Mouse (Mus musculus): ENCODE measurements around the gene Cab39l.

The Cab39l gene

GRCm38 (mm10) chr14:59546162-59546880 is 105.5 kb downstream of the Cab39l start:
- H3K27me3 ChIP-seq (ENCODE audit: insufficient read depth, low read length): no peaks in the 10 kb centered on the region
- H3K9me3 ChIP-seq (ENCODE audit: low read length): no peaks in the 10 kb centered on the region
- TF ChIP-seq POU5F1 (IDR thresholded peaks at IDR 0.05; ENCODE audit: borderline replicate concordance, low read length): no peak
- no peak for TF ChIP-seq NANOG (IDR thresholded peaks at IDR 0.05; ENCODE audit: borderline replicate concordance, low read length)
- no peak for TF ChIP-seq CTCF (conservative IDR thresholded peaks at IDR 0.05; ENCODE audit: low read length)
- no peak overlapping the region for H3K4me3 ChIP-seq (replicated peaks; ENCODE audit: low read length)
- H3K4me1 ChIP-seq (replicated peaks; ENCODE audit: low read depth, low read length): peaks cover 14% of the 10 kb centered on the region
- peaks cover 15% of the 10 kb centered on the region for H3K36me3 ChIP-seq (ENCODE audit: insufficient read depth, low read length)

- Histone ChIP-seq H3K36me3 (ENCODE audit: insufficient read depth, low read length) (peaks cover 15% of the 10 kb centered on the region), H3K4me1 (replicated peaks; ENCODE audit: low read depth, low read length) (peaks cover 22% of the 10 kb centered on the region), H3K9me3 (ENCODE audit: low read length) (no peaks in the 10 kb centered on the region)
These were observed 106.8 kb downstream of the Cab39l start for GRCm38 (mm10) chr14:59547530-59547929.

GRCm38 (mm10) chr14:59548532-59548931 is 107.8 kb downstream of the Cab39l start:
- peaks cover 22% of the 10 kb centered on the region for H3K4me1 ChIP-seq (replicated peaks; ENCODE audit: low read depth, low read length)
- peaks cover 15% of the 10 kb centered on the region for H3K36me3 ChIP-seq (ENCODE audit: insufficient read depth, low read length)
- TF ChIP-seq NANOG (IDR thresholded peaks at IDR 0.05; ENCODE audit: borderline replicate concordance, low read length) (no peak), CTCF (conservative IDR thresholded peaks at IDR 0.05; ENCODE audit: low read length) (no peak)
- H3K9me3 ChIP-seq (ENCODE audit: low read length): no peaks in the 10 kb centered on the region
- no peak overlapping the region for H3K4me3 ChIP-seq (replicated peaks; ENCODE audit: low read length)
- no peaks in the 10 kb centered on the region for H3K27me3 ChIP-seq (ENCODE audit: insufficient read depth, low read length)

More at GRCm38 (mm10) chr14:59547530-59547929, 106.8 kb downstream of the Cab39l start:
- Histone ChIP-seq H3K4me3 (replicated peaks; ENCODE audit: low read length) (no peak overlapping the region), H3K27me3 (ENCODE audit: insufficient read depth, low read length) (no peaks in the 10 kb centered on the region)
- TF ChIP-seq CTCF (conservative IDR thresholded peaks at IDR 0.05; ENCODE audit: low read length): no peak
- TF ChIP-seq POU5F1 (IDR thresholded peaks at IDR 0.05; ENCODE audit: borderline replicate concordance, low read length): no peak
- no peak for TF ChIP-seq NANOG (IDR thresholded peaks at IDR 0.05; ENCODE audit: borderline replicate concordance, low read length)

- TF ChIP-seq CTCF (conservative IDR thresholded peaks at IDR 0.05; ENCODE audit: low read length) (no peak), POU5F1 (IDR thresholded peaks at IDR 0.05; ENCODE audit: borderline replicate concordance, low read length) (no peak), NANOG (IDR thresholded peaks at IDR 0.05; ENCODE audit: borderline replicate concordance, low read length) (no peak)
- Histone ChIP-seq H3K27me3 (ENCODE audit: insufficient read depth, low read length) (no peaks in the 10 kb centered on the region), H3K36me3 (ENCODE audit: insufficient read depth, low read length) (peaks cover 15% of the 10 kb centered on the region), H3K4me3 (replicated peaks; ENCODE audit: low read length) (no peak overlapping the region), H3K9me3 (ENCODE audit: low read length) (no peaks in the 10 kb centered on the region), H3K4me1 (replicated peaks; ENCODE audit: low read depth, low read length) (peaks cover 22% of the 10 kb centered on the region)
These were observed 108.3 kb downstream of the Cab39l start for GRCm38 (mm10) chr14:59549106-59549505.

GRCm38 (mm10) chr14:59550841-59551240 is 110.1 kb downstream of the Cab39l start:
- 0 out of 2 replicates have a peak, but pooled peaks cover 3% of the 10 kb centered on the region for H3K27me3 ChIP-seq (ENCODE audit: insufficient read depth, low read length)
- peaks cover 15% of the 10 kb centered on the region for H3K36me3 ChIP-seq (ENCODE audit: insufficient read depth, low read length)
- H3K4me1 ChIP-seq (replicated peaks; ENCODE audit: low read depth, low read length): peaks cover 32% of the 10 kb centered on the region
- TF ChIP-seq CTCF (conservative IDR thresholded peaks at IDR 0.05; ENCODE audit: low read length) (no peak), NANOG (IDR thresholded peaks at IDR 0.05; ENCODE audit: borderline replicate concordance, low read length) (no peak), POU5F1 (IDR thresholded peaks at IDR 0.05; ENCODE audit: borderline replicate concordance, low read length) (no peak)
- no peaks in the 10 kb centered on the region for H3K9me3 ChIP-seq (ENCODE audit: low read length)
- no peak overlapping the region for H3K4me3 ChIP-seq (replicated peaks; ENCODE audit: low read length)

- Histone ChIP-seq H3K4me1 (replicated peaks; ENCODE audit: low read depth, low read length) (peaks cover 37% of the 10 kb centered on the region), H3K27me3 (ENCODE audit: insufficient read depth, low read length) (0 out of 2 replicates have a peak, but pooled peaks cover 3% of the 10 kb centered on the region), H3K36me3 (ENCODE audit: insufficient read depth, low read length) (peaks cover 14% of the 10 kb centered on the region), H3K9me3 (ENCODE audit: low read length) (no peaks in the 10 kb centered on the region), H3K4me3 (replicated peaks; ENCODE audit: low read length) (no peak overlapping the region)
- no peak for TF ChIP-seq POU5F1 (IDR thresholded peaks at IDR 0.05; ENCODE audit: borderline replicate concordance, low read length)
These were observed 111.2 kb downstream of the Cab39l start for GRCm38 (mm10) chr14:59551956-59552355.

GRCm38 (mm10) chr14:59554025-59554424 is 113.3 kb downstream of the Cab39l start:
- 0 out of 2 replicates have a peak, but pooled peaks cover 3% of the 10 kb centered on the region for H3K27me3 ChIP-seq (ENCODE audit: insufficient read depth, low read length)
- no peak overlapping the region for H3K4me3 ChIP-seq (replicated peaks; ENCODE audit: low read length)
- peaks cover 56% of the 10 kb centered on the region for H3K4me1 ChIP-seq (replicated peaks; ENCODE audit: low read depth, low read length)
- no peaks in the 10 kb centered on the region for H3K9me3 ChIP-seq (ENCODE audit: low read length)
- peaks cover 5% of the 10 kb centered on the region; the same call in 1 of the 2 replicates for H3K36me3 ChIP-seq (ENCODE audit: insufficient read depth, low read length)
- TF ChIP-seq CTCF (conservative IDR thresholded peaks at IDR 0.05; ENCODE audit: low read length) (0 out of 2 replicates have a peak, but pooled peaks have one; percentile 7), POU5F1 (IDR thresholded peaks at IDR 0.05; ENCODE audit: borderline replicate concordance, low read length) (no peak), NANOG (IDR thresholded peaks at IDR 0.05; ENCODE audit: borderline replicate concordance, low read length) (no peak)

GRCm38 (mm10) chr14:59555018-59555417 is 114.2 kb downstream of the Cab39l start:
- no peak for TF ChIP-seq CTCF (conservative IDR thresholded peaks at IDR 0.05; ENCODE audit: low read length)
- TF ChIP-seq NANOG (IDR thresholded peaks at IDR 0.05; ENCODE audit: borderline replicate concordance, low read length): no peak
- no peak for TF ChIP-seq POU5F1 (IDR thresholded peaks at IDR 0.05; ENCODE audit: borderline replicate concordance, low read length)
- Histone ChIP-seq H3K4me3 (replicated peaks; ENCODE audit: low read length) (no peak overlapping the region), H3K4me1 (replicated peaks; ENCODE audit: low read depth, low read length) (peaks cover 64% of the 10 kb centered on the region), H3K36me3 (ENCODE audit: insufficient read depth, low read length) (peaks cover 1% of the 10 kb centered on the region; the same call in 1 of the 2 replicates), H3K27me3 (ENCODE audit: insufficient read depth, low read length) (0 out of 2 replicates have a peak, but pooled peaks cover 3% of the 10 kb centered on the region), H3K9me3 (ENCODE audit: low read length) (no peaks in the 10 kb centered on the region)

Data from E14TG2a.4 (cell line).